Mouse (Mus musculus): ENCODE data around the gene Actn2.

- TF ChIP-seq POLR2A (IDR thresholded peaks at IDR 0.05; ENCODE audit: low read depth, low read length) (no peak), CTCF (IDR thresholded peaks at IDR 0.05; ENCODE audit: extremely low read depth, insufficient read depth, insufficient read length, insufficient replicate concordance) (no peak)
Observed at GRCm38 (mm10) chr13:12307286-12307685, 33.3 kb downstream of the Actn2 start.

Measured in spleen, adult 2 months (tissue).